Mouse (Mus musculus): ENCODE data around the gene Cdc6. TPM values are rescaled to one million over a fixed set of nuclear protein-coding genes. Genes with fewer than 3 reads are reported as not detected.
"Not testable (repeated sequence)": the region's sequence is repeated elsewhere in the genome, so short reads cannot be mapped to it uniquely, and the experiment has no call there.

Cdc6 gene
- polyA plus RNA-seq, 1 experiment from 2014 or later, result 31.4 TPM

- no peak for ATAC-seq (ENCODE audit: low FRiP score, low read depth)
- H3K27me3 ChIP-seq, result no peaks in the 10 kb centered on the region
- peak overlapping the region; percentile 50 for H3K9ac ChIP-seq
- H3K4me1 ChIP-seq, result peaks cover 96% of the 10 kb centered on the region
- peak overlapping the region; percentile 94 for H3K27ac ChIP-seq
- H3K4me2 ChIP-seq (replicated peaks), result peak overlapping the region; percentile 58
- WGBS, result 55% methylated on average over 7 of the region's 7 CpGs
- H3K4me3 ChIP-seq, result no peak overlapping the region
- no peaks in the 10 kb centered on the region for H3K9me3 ChIP-seq
- no peaks in the 10 kb centered on the region for H3K36me3 ChIP-seq
These were observed 19.0 kb downstream of the Cdc6 start for GRCm38 (mm10) chr11:98926553-98926952.

- peak within 1 kb of the TSS; percentile 88 for H3K9ac ChIP-seq
- no peaks in the 10 kb centered on the region for H3K9me3 ChIP-seq
- WGBS, result 4% methylated on average over 21 of the region's 21 CpGs
- no peak for ATAC-seq (ENCODE audit: low FRiP score, low read depth)
- H3K4me1 ChIP-seq, result peaks cover 98% of the 10 kb centered on the region
- peak within 1 kb of the TSS; percentile 94 for H3K27ac ChIP-seq
- H3K27me3 ChIP-seq, result no peaks in the 10 kb centered on the region
- peak within 1 kb of the TSS; percentile 94 for H3K4me2 ChIP-seq (replicated peaks)
- no peaks in the 10 kb centered on the region for H3K36me3 ChIP-seq
- peak within 1 kb of the TSS; percentile 70 for H3K4me3 ChIP-seq
These were observed 20.0 kb downstream of the Cdc6 start, which contains the start of gene Rara for GRCm38 (mm10) chr11:98927438-98928076. Gene Rara, plus strand, starts transcription at chr11:98927818.

GRCm38 (mm10) chr11:98928186-98928893, 20.7 kb downstream of the Cdc6 start:
- no peaks in the 10 kb centered on the region for H3K9me3 ChIP-seq
- peak overlapping the region; percentile 88 for H3K9ac ChIP-seq
- H3K4me1 ChIP-seq, result peaks cover 98% of the 10 kb centered on the region
- H3K27me3 ChIP-seq, result no peaks in the 10 kb centered on the region
- peak overlapping the region; percentile 91 for H3K27ac ChIP-seq
- ATAC-seq (ENCODE audit: low FRiP score, low read depth), result no peak
- no peaks in the 10 kb centered on the region for H3K36me3 ChIP-seq
- WGBS, result 6% methylated on average over 12 of the region's 12 CpGs
- peak overlapping the region; percentile 94 for H3K4me2 ChIP-seq (replicated peaks)
- peak overlapping the region; percentile 70 for H3K4me3 ChIP-seq

- WGBS, result 11% methylated on average over 9 of the region's 9 CpGs
- H3K9ac ChIP-seq, result peak overlapping the region; percentile 88
These were observed 21.9 kb downstream of the Cdc6 start for GRCm38 (mm10) chr11:98929503-98929902.

GRCm38 (mm10) chr11:98930127-98930601, 22.6 kb downstream of the Cdc6 start:
- Histone ChIP-seq H3K9ac (peak overlapping the region; percentile 88), H3K9me3 (no peaks in the 10 kb centered on the region), H3K4me1 (peaks cover 98% of the 10 kb centered on the region), H3K4me2 (replicated peaks) (peak overlapping the region; percentile 94), H3K27ac (peak overlapping the region; percentile 91), H3K27me3 (no peaks in the 10 kb centered on the region), H3K36me3 (peaks cover 5% of the 10 kb centered on the region), H3K4me3 (peak overlapping the region; percentile 70)
- no peak for ATAC-seq (ENCODE audit: low FRiP score, low read depth)
- WGBS, result 25% methylated on average over 7 of the region's 7 CpGs

More at GRCm38 (mm10) chr11:98929503-98929902, 21.9 kb downstream of the Cdc6 start:
- Histone ChIP-seq H3K36me3 (no peaks in the 10 kb centered on the region), H3K9me3 (no peaks in the 10 kb centered on the region), H3K27ac (peak overlapping the region; percentile 91), H3K4me3 (peak overlapping the region; percentile 70), H3K4me1 (peaks cover 98% of the 10 kb centered on the region), H3K27me3 (no peaks in the 10 kb centered on the region), H3K4me2 (replicated peaks) (peak overlapping the region; percentile 94)
- no peak for ATAC-seq (ENCODE audit: low FRiP score, low read depth)

GRCm38 (mm10) chr11:98930773-98931512, 23.3 kb downstream of the Cdc6 start:
- peak overlapping the region; percentile 94 for H3K4me2 ChIP-seq (replicated peaks)
- H3K9ac ChIP-seq, result peak overlapping the region; percentile 88
- no peaks in the 10 kb centered on the region for H3K27me3 ChIP-seq
- peaks cover 9% of the 10 kb centered on the region for H3K36me3 ChIP-seq
- peak overlapping the region; percentile 70 for H3K4me3 ChIP-seq
- peak overlapping the region; percentile 91 for H3K27ac ChIP-seq
- WGBS, result 20% methylated on average over 10 of the region's 10 CpGs
- H3K9me3 ChIP-seq, result no peaks in the 10 kb centered on the region
- peaks cover 97% of the 10 kb centered on the region for H3K4me1 ChIP-seq
- no peak for ATAC-seq (ENCODE audit: low FRiP score, low read depth)

- no peaks in the 10 kb centered on the region for H3K9me3 ChIP-seq
- H3K4me3 ChIP-seq, result peak overlapping the region; percentile 70; the same call in 1 of the 2 replicates
- H3K27ac ChIP-seq, result peak overlapping the region; percentile 91
- peak overlapping the region; percentile 55 for H3K9ac ChIP-seq
- no peaks in the 10 kb centered on the region for H3K27me3 ChIP-seq
- peaks cover 97% of the 10 kb centered on the region for H3K4me1 ChIP-seq
- H3K36me3 ChIP-seq, result peaks cover 9% of the 10 kb centered on the region
- H3K4me2 ChIP-seq (replicated peaks), result peak overlapping the region; percentile 94
- ATAC-seq (ENCODE audit: low FRiP score, low read depth), result no peak
- WGBS, result 14% methylated on average over 7 of the region's 7 CpGs
These were observed 24.1 kb downstream of the Cdc6 start for GRCm38 (mm10) chr11:98931513-98932292.

- H3K4me3 ChIP-seq, result peak overlapping the region; percentile 17; the same call in 1 of the 2 replicates
- peak overlapping the region; percentile 91 for H3K27ac ChIP-seq
- peak overlapping the region; percentile 94 for H3K4me2 ChIP-seq (replicated peaks)
- H3K9ac ChIP-seq, result peak overlapping the region; percentile 55
- H3K4me1 ChIP-seq, result peaks cover 93% of the 10 kb centered on the region
- no peaks in the 10 kb centered on the region for H3K27me3 ChIP-seq
- no peaks in the 10 kb centered on the region for H3K9me3 ChIP-seq
- peaks cover 9% of the 10 kb centered on the region for H3K36me3 ChIP-seq
- ATAC-seq (ENCODE audit: low FRiP score, low read depth), result peak; percentile 6; the same call in 1 of the 2 replicates
- WGBS, result 4% methylated on average over 19 of the region's 19 CpGs
These were observed 24.9 kb downstream of the Cdc6 start for GRCm38 (mm10) chr11:98932293-98933091.

GRCm38 (mm10) chr11:98933151-98933550, 25.6 kb downstream of the Cdc6 start:
- Histone ChIP-seq H3K4me1 (peaks cover 89% of the 10 kb centered on the region), H3K4me3 (peak overlapping the region; percentile 17), H3K27me3 (no peaks in the 10 kb centered on the region), H3K9me3 (no peaks in the 10 kb centered on the region), H3K27ac (peak overlapping the region; percentile 91), H3K4me2 (replicated peaks) (peak overlapping the region; percentile 94), H3K36me3 (peaks cover 9% of the 10 kb centered on the region), H3K9ac (peak overlapping the region; percentile 55)
- no peak for ATAC-seq (ENCODE audit: low FRiP score, low read depth)
- WGBS, result 43% methylated on average over 9 of the region's 9 CpGs

GRCm38 (mm10) chr11:98933847-98934246, 26.2 kb downstream of the Cdc6 start:
- H3K9ac ChIP-seq; ATAC-seq (ENCODE audit: low FRiP score, low read depth); H3K27me3 ChIP-seq; H3K9me3 ChIP-seq; H3K36me3 ChIP-seq; H3K4me3 ChIP-seq: not testable (repeated sequence)
- peaks cover 87% of the 10 kb centered on the region for H3K4me1 ChIP-seq
- WGBS, result 92% methylated on average over 2 of the region's 2 CpGs
- peak overlapping the region; percentile 94; the same call in 1 of the 2 replicates for H3K4me2 ChIP-seq (replicated peaks)
- peak overlapping the region; percentile 91; the same call in 1 of the 2 replicates for H3K27ac ChIP-seq
